In genomic region chr1:131903251-131903650, GRCm38 (mm10) we compare ENCODE assay signal across 20 mouse cellular contexts. TPM values are rescaled to one million over a fixed set of nuclear protein-coding genes. Genes with fewer than 3 reads are reported as not detected.
A peak's percentile ranks its signal among the peaks of the same experiment; 100 is the strongest.
DNase-seq lines count a peak whose midpoint lies in the region; ATAC-seq and TF ChIP-seq lines count a peak whose summit lies in the region.
"Had no signal": no experiment of that assay in that cellular context is flagged by ENCODE, and none has a peak within 500 bp of the region (broad histone marks: within the 10 kb centered on the region; RNA-seq: fewer than 3 reads in every experiment).

No protein-coding gene starts in this region.

- H3K4me1 ChIP-seq in ES-Bruce4 (ENCODE audit: control insufficient read depth, insufficient read depth, low read length) = peaks cover 3% of the 10 kb centered on the region
- H3K4me1 ChIP-seq: embryonic facial prominence, embryonic 10.5 days; embryonic facial prominence, embryonic 12.5 days; forebrain, embryonic 10.5 days; forebrain, embryonic 12.5 days had no signal

- no peak overlapping the region for H3K27ac ChIP-seq in ES-Bruce4 (ENCODE audit: insufficient read depth, low read length)
- H3K27ac ChIP-seq: embryonic facial prominence, embryonic 10.5 days; embryonic facial prominence, embryonic 12.5 days; forebrain, embryonic 10.5 days; forebrain, embryonic 12.5 days had no signal

- H3K9me3 ChIP-seq in ES-Bruce4 (replicated peaks; ENCODE audit: control insufficient read depth, insufficient read depth, low read length, poor library complexity, severe bottlenecking) = no peaks in the 10 kb centered on the region
- H3K9me3 ChIP-seq: embryonic facial prominence, embryonic 10.5 days; embryonic facial prominence, embryonic 12.5 days; forebrain, embryonic 10.5 days; forebrain, embryonic 12.5 days had no signal

- no peak for TF ChIP-seq POLR2A in ES-Bruce4 (IDR thresholded peaks at IDR 0.05; ENCODE audit: insufficient read depth, low read length)

- ATAC-seq in frontal cortex, adult (ENCODE audit: low TSS enrichment) = peak; percentile 50; the same call in 1 of the 2 replicates
- ATAC-seq: forebrain, embryonic 14.5 days; forebrain, embryonic 16.5 days had no signal

- TF ChIP-seq CTCF in ES-Bruce4 (IDR thresholded peaks at IDR 0.05; ENCODE audit: low read depth, low read length) = no peak

- DNase-seq in frontal cortex, postnatal 14 days (ENCODE audit: low spot score in 2 of 2) = no peak
- DNase-seq in left cerebral cortex, adult 9 months (ENCODE audit: low spot score in 2 of 2) = no peak
- DNase-seq in layer of hippocampus, postnatal 14 days (ENCODE audit: low spot score in 2 of 2) = no peak
- DNase-seq: adrenal gland, adult 2 months; adrenal gland, postnatal 10 days; adrenal gland, postnatal 25 days; cerebellum, adult 11-12 months; cerebellum, adult 2 months; cerebellum, adult 9-10 months; cerebellum, postnatal 10 days; cerebellum, postnatal 25 days had no signal

- no peak overlapping the region for H3K4me3 ChIP-seq in ES-Bruce4 (ENCODE audit: low read depth, low read length)
- H3K4me3 ChIP-seq: embryonic facial prominence, embryonic 10.5 days; embryonic facial prominence, embryonic 12.5 days; erythroblast, embryonic 14.5 days; forebrain, embryonic 10.5 days; forebrain, embryonic 12.5 days had no signal

- no peaks in the 10 kb centered on the region for H3K27me3 ChIP-seq in ES-Bruce4 (ENCODE audit: control insufficient read depth, insufficient read depth, low read length, poor library complexity, severe bottlenecking)

- no peak for TF ChIP-seq EP300 in ES-Bruce4 (IDR thresholded peaks at IDR 0.05; ENCODE audit: insufficient read depth, low read depth, low read length)

- no peaks in the 10 kb centered on the region for H3K36me3 ChIP-seq in ES-Bruce4 (ENCODE audit: control insufficient read depth, insufficient read depth, low read length, poor library complexity, severe bottlenecking)
- H3K36me3 ChIP-seq: embryonic facial prominence, embryonic 10.5 days; embryonic facial prominence, embryonic 12.5 days; forebrain, embryonic 10.5 days; forebrain, embryonic 12.5 days had no signal

- peak overlapping the region; percentile 41; the same call in 1 of the 2 replicates for H3K9ac ChIP-seq in ES-Bruce4 (ENCODE audit: low read depth, poor library complexity, severe bottlenecking)
- H3K9ac ChIP-seq: embryonic facial prominence, embryonic 12.5 days; forebrain, embryonic 12.5 days had no signal

RNA-seq across cellular contexts. Expression of gene Nucks1, which starts 7.1 kb away (rescaled TPM):
- 298 and 328 TPM in 2 replicates for polyA plus RNA-seq in ES-Bruce4 (2011; ENCODE audit: insufficient read depth, insufficient read length, low read depth, missing spikeins)
- 100 to 1,000 TPM; 154 to 165 TPM for total RNA-seq in layer of hippocampus, postnatal 14 days (2021)

RNA-seq across cellular contexts. Expression of gene Rab29, which starts 36.2 kb away (rescaled TPM):
- 4.3 and 9.6 TPM in 2 replicates for polyA plus RNA-seq in ES-Bruce4 (2011; ENCODE audit: insufficient read depth, insufficient read length, low read depth, missing spikeins)
- 1 to 10 TPM; 7.7 to 9.4 TPM for total RNA-seq in layer of hippocampus, postnatal 14 days (2021)

RNA-seq across cellular contexts. Expression of gene Slc45a3, which starts 59.5 kb away (rescaled TPM):
- 3.3 and 3.9 TPM in 2 replicates for polyA plus RNA-seq in ES-Bruce4 (2011; ENCODE audit: insufficient read depth, insufficient read length, low read depth, missing spikeins)
- 1 to 10 TPM; 2.0 to 2.6 TPM for total RNA-seq in layer of hippocampus, postnatal 14 days (2021)
